Mouse (Mus musculus): ENCODE results near the gene Nfib. TPM values are rescaled to one million over a fixed set of nuclear protein-coding genes. Genes with fewer than 3 reads are reported as not detected.
A peak's percentile ranks its signal among the peaks of the same experiment; 100 is the strongest.

Gene Nfib
- total RNA-seq, 2 experiments from 2014 or later = 83.2 to 103 TPM

- DNase-seq = no peak
Measured at GRCm38 (mm10) chr4:82430802-82431201, 274.7 kb downstream of the Nfib start.

- DNase-seq = no peak
Measured at GRCm38 (mm10) chr4:82426224-82426623, 279.3 kb downstream of the Nfib start.

GRCm38 (mm10) chr4:82418241-82418640 is 287.3 kb downstream of the Nfib start:
- DNase-seq = peak in 1 of 2 experiments; percentile 22

- DNase-seq = no peak
Measured at GRCm38 (mm10) chr4:82415817-82416216, 289.7 kb downstream of the Nfib start.

- DNase-seq = no peak
Measured at GRCm38 (mm10) chr4:82412651-82413050, 292.9 kb downstream of the Nfib start.

- DNase-seq = no peak
Measured at GRCm38 (mm10) chr4:82411965-82412364, 293.6 kb downstream of the Nfib start.

GRCm38 (mm10) chr4:82408463-82409404 is 296.8 kb downstream of the Nfib start:
- no peak for DNase-seq

- no peak for DNase-seq
Measured at GRCm38 (mm10) chr4:82406511-82406910, 299.0 kb downstream of the Nfib start.

GRCm38 (mm10) chr4:82405791-82406190 is 299.8 kb downstream of the Nfib start:
- DNase-seq = no peak

- DNase-seq = peak; percentile 84 to 85
Measured at GRCm38 (mm10) chr4:82403975-82404651, 301.4 kb downstream of the Nfib start.

- DNase-seq = no peak
Measured at GRCm38 (mm10) chr4:82402666-82403065, 302.9 kb downstream of the Nfib start.

GRCm38 (mm10) chr4:82401450-82402061 is 304.0 kb downstream of the Nfib start:
- DNase-seq = no peak

GRCm38 (mm10) chr4:82400536-82400935 is 305.0 kb downstream of the Nfib start:
- DNase-seq = peak; percentile 38 to 61

- DNase-seq = peak; percentile 79 to 80
Measured at GRCm38 (mm10) chr4:82399406-82400380, 305.9 kb downstream of the Nfib start.

GRCm38 (mm10) chr4:82398282-82398681 is 307.3 kb downstream of the Nfib start:
- no peak for DNase-seq

GRCm38 (mm10) chr4:82396805-82397204 is 308.7 kb downstream of the Nfib start:
- DNase-seq = peak; percentile 24 to 35

GRCm38 (mm10) chr4:82396003-82396402 is 309.5 kb downstream of the Nfib start:
- DNase-seq = no peak

- no peak for DNase-seq
Measured at GRCm38 (mm10) chr4:82394346-82394745, 311.2 kb downstream of the Nfib start.

GRCm38 (mm10) chr4:82393021-82393420 is 312.5 kb downstream of the Nfib start:
- DNase-seq = no peak

GRCm38 (mm10) chr4:82392496-82392895 is 313.1 kb downstream of the Nfib start:
- no peak for DNase-seq

- no peak for DNase-seq
Measured at GRCm38 (mm10) chr4:82391726-82392472, 313.7 kb downstream of the Nfib start.
